Mouse (Mus musculus) spleen, adult 18-20 months (tissue): ENCODE results near the gene Ank.
"Not testable (repeated sequence)": the region's sequence is repeated elsewhere in the genome, so short reads cannot be mapped to it uniquely, and the experiment has no call there.

ENCODE experiments used
- DNase-seq, 2 experiments: peaks; one replicate each; pipeline ENCODE4 v3.0.0; 2022; ENCODE audit warnings: mixed read lengths in 2 of 2

The Ank gene

DNA sequence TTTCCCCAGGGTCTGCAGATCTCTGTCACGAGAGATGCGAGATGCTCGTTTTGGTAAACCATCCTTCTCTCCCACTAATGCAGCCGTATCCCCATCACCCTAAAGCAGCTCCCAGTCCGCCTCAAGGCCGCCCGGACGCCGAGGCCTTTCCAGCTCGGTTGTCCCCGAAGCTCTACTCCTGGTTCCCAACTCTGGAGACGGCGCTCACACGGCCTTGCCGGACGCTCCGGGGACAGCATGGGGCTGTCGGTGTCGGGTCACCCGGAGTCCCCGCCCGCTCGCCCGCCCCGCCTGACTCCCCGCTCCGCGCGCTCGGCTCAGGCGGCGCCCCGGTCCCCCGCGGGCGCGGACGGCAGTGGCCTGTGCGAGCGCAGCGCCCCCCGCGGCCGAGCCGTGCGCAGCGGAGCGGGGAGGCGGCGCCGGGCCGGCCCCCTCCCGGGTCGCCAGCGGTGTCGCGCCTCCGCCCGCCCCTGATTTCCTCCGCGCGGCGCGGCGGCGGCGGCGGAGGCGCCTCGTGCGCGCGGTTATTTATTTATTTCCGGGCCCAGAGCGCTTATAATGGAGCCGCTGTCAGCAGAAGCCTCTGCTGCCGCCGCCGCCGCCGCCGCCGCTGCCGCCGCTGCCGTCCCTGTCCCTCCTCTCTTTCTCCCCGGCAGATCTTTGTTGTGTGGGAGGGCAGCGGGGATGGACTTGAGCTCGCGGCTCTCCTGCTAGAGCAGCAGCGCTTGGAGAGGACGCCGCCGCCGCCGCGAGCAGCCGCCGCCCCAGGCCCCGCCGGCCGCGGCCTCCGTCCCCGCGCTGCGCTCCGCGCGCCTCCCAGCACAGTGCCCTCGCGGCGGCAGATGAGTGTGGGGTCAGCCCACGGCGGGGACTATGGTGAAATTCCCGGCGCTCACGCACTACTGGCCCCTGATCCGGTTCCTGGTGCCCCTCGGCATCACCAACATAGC is at the start of gene Ank:
Gene Ank, plus strand, starts transcription at position 547 of the 950 bp plus-strand sequence.
- peak; percentile 70 to 83 for DNase-seq

DNA sequence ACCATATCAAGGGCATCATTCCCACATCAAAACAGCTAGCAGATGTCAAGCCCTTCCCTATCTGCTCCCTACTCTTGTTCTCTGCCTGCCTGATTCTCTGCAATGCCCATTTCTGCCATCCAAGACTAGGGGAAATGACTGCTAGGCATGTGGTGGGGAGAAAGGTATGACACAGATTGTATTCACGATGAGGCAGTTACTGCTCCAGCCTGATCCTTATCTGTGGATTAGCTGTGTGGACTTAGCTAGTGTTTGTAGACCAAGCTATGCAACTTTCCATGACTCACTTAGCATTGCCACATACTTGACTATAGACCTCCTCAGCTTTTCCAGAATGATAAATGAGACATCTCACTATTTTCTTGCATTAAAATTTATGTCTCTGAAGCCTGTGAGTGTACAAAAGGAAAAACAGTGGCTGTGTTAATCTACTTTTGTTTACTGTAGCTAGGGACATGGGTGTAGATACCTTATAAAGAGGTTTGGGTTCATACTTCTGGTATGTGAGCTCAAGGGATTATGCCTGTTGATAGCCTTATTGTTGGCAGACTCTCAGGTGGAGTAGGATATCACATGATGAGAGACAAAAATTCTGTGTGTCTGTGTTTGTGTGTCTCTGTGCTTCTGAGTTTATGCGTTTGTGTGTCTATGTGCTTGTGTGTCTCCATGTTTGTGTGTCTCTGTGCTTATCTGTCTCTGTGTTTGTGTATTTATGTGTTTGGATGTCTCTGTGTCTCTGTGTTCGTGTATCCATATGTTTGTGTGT is 47.7 kb upstream of the Ank start:
- DNase-seq = no peak

DNA sequence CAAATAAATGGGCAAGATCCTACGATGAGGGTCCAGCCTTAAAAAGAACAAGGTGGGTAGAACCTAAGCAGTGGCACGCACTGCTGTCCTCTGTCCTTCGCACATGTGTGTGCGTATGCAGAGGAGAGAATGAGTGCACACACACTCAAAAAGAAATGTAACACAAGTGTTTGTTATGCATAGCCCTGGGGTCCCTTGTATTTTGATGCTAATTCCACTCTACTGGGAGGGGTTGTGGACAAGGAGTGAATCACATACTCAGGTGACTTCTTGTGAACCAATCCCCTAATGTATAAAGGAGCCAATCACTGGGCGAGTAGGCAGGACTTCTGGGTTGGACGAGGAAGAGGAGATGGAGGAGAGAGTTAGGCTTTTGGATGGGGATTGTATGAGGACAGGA is 44.9 kb upstream of the Ank start:
- DNase-seq = no peak

DNA sequence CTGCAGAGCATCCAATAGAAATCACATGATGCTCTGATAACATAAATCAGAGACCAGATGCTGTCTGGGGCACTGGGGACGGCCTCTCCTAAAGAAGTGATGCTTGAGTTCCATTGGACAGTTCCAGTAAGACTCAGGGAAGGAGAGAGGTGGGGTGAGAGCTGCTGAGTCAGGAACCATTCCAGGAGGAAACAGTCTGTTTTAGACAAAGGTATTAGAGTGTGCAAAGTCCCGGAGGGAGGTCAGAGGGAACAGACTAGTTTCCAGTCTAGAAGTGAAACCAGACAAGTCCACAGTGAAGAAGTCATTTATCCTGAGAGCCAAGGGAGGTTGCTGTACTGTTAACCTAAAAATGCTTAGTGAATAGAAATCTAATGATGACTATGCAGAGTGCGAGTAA is 38.9 kb upstream of the Ank start:
- no peak for DNase-seq

DNA sequence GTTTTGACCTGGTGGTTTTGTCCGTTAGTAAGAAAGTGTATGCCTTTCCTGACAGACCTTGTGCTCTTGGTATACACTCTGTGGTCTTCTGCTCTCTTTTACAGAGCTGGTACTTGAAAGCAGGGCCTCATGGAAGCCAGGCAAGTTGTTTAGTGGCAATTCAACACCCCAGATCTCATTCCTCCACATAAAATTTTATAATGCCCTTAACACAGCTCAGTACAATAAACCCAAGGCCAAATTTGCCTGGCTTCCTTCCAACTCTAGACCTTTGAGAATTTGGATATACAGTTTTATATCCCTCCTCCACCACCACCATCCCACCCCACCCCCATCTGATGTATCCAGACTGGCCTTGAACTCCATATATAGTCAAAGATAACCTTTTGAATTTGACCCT is 36.2 kb upstream of the Ank start:
- no peak for DNase-seq

DNA sequence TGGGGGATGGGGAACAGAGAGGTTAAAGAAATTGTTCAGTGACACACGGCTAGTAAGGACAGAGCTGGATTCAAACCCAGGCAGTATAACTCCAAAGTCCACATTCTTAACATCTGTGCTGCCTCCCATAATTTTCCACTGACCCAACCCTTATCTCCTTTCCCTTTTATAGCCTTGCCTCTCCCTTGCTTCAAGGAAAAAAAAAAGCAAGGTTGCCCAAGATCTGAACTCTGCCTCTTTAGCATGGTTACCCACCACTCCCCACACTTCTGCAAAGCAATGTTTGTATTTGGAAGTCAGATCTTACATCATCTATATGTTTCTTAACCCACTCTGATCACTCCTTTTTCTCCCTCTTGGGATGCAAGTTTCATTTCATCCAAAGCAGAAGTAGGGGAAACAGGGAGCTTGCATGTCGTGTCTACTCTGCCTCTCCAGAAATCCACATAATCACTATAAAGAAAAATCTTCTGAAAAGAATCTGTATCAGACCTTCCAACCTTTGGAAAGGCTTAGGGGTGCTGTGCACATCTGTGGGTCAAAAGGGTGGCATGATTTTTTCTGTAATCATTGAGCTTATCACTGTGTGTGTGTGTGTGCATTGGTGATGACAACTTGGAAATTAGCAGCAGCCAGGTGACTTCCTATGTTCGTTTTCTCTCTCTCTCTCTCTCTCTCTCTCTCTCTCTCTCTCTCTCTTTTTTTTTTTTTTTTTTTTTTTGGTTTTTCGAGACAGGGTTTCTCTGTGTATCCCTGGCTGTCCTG is 33.4 kb upstream of the Ank start:
- no peak for DNase-seq

DNA sequence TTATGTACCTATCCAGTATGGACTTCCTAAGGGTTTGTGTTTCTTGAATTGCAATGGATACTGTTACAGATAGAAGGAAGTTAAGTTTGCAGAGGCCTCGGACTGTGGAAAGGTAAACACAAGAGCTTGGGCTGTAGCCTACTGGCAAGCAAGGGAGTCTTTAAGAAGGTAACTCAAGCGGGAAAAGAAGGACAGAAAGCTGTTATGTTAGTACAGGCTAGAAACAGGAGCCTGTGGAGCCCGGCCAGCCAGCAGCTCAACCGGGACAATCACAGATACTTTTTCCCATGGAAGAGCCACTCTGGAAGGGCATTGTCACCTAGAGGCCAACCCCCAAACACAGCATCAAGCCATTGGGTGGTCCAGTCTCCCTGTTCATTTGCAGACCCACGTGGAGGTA is 31.1 kb upstream of the Ank start:
- DNase-seq = no peak

DNA sequence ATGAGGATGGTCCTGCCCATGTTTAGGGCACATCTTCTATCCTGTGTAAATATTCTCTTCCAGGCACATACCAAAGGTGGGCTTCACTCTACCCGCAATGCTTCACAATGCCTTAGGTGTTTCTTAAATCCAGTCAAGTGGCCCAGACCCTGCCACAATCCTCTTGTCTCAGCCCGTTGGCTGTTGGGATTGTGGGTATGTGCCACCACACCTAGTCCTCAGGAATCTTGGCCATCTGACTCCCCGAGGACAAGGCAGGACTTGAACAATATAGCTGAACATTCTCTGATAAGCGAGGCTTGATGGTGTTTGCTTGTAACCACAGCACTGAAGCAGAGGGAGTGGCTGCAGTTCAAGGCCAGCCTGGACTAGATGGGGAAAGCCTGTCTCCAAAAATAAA is 30.3 kb upstream of the Ank start:
- no peak for DNase-seq

DNA sequence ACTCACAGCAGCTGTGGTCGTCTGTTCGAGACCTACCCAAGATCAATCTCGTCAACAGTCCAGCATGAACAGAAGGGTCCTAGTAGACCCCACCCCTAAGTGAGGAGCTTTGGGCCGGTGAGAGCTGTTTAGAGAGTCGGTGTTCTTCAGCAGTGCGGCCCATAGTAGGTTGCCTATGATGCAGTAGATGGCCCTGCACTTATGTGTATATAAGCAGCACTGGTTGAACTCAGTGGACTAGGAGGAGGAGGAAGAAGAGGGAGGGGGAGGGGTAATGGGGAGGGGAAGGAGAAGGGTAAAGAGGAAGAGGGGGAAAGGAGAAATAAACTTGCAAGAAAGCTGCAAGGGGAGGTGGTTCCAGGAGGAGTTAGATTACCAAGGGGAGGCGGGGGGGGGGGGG is 25.4 kb upstream of the Ank start:
- DNase-seq = no peak

DNA sequence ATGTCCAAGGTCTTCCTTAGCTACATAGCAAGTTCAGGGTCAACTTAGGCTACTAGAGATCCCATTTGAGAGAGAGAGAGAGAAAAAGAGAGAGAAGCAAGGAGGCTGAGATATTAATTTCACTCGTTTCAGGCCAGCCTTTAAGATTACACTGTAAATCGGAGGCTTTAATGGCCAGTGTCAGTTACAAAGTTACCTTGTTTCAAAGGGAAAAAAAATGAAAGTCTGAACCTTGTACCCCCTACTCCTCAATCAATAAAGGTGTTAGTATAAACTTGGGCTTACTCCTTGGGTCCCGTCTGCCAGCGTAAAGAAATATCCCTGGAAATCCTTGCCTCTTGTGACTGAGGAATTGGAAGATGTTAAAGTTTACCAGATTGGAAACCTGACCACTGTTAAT is 24.9 kb upstream of the Ank start:
- no peak for DNase-seq

DNA sequence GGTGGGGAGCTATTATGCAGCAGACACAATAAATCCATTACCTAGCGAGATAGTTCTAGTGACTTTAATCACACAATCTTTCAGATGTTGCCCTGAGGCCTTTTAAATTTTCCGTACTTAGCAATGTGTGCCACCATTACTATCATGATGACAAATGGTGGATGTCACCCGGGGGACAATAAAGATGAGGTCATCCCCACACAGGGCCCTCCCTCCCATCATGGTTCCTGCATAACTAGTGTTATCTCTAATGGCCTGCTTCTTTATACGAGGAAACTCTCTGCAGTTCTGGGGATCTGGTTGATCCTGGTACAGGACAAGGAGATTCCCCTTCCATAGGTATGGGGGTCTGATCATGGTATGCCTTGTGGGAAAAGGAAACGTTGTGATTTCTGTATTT is 24.5 kb upstream of the Ank start:
- no peak for DNase-seq

DNA sequence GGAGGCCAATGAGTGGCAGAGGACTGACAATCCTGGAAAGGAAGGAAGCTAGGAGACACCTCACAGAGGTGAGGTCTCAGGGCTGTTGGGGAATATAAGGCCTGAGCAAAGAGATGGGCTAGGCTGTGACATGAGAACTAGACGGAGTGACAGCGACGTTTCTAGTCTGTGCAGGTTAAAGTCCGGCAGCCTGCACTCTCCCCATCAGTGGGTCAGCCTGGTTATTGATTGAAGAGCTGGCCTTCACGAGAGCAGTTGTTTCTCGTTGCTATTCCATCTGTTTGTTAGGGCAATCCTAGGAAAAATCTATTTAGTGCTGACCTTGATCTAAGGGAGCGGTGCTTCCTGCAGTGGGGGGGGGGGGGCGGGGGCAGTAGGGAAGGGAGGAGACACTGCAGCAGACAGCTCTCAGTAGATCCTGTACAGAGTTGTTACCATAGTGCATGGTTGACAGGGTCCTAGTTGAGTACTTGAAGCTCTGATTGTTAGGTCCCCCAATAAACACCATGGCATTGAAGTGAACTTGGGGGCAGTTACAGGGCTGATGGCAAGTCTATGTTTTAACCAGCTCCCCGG is 21.6 kb upstream of the Ank start:
- no peak for DNase-seq

DNA sequence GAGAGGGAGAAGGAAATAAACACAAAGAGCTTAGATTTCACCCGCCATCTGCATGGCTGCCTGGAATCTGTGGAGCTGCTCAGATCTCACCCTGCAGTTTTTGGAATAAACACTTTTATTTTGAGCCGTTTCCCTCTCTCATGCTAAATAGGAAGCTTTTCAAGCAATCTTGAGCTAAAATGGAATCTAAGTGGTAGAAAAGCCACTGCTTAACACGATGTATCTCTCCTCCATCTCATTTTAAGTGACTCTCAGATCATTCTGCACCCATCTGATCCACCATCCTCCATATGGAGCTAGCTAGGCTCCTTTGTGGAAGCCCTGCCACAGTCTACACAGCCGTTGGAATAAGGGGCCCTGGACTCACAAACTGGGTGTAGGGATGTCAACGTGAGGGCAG is 15.8 kb upstream of the Ank start:
- DNase-seq = no peak

DNA sequence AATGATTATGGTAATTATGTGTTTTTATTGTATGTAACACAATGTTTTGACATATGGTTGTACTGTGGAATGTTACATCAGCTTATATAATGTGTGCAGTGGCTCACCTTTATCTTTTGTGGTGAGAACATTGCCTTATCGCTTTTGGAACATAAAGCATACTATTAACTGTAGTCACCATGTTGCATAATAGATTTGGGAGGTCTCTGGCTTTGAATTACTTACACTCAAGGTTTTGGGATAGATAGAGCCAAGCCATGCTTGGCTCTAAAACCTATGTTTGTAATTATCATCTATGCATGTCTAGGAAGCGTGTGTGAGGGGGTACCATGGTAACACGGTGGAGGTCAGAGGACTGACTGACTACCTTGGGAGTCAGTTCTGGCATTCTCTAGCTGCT is 14.7 kb upstream of the Ank start:
- DNase-seq = no peak

DNA sequence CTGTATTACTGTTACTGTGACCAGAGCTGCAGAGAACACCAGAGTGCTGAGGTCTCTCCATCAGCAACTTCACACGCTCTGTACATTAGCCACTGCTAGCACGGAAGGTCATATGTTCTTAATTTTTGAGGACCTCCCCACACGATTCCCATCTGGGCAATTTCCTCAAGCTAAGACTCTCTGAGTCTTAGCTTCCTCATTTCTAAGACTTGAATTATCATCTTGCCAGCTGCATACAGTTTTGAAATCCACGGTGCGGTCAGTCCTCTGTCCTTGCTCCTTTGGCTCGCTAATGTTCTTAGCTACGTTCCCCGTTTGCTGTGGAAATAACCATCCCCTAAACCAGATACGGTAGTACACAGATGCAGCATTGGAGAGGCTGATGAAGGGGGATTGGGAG is 14.0 kb upstream of the Ank start:
- DNase-seq = no peak

DNA sequence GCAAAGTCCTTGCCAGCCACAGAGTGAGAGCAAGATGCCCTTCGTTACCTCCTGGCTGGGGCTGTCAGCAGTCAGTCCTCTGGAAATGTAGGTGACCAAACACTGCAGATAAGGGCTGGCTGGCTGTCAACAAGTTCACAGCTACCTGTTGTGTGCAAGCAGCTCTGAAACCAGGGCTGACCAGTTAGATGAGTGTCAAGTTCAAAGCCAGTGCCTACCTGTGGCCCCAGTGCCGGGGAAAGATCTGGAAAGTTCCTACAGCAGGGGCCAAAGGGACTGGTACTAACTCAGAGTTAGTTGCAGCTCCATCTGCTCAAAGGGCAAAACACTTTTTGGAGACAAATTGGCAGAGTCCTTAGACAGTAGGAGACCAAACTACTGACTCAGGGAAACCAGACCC is 9.5 kb upstream of the Ank start:
- DNase-seq = no peak

DNA sequence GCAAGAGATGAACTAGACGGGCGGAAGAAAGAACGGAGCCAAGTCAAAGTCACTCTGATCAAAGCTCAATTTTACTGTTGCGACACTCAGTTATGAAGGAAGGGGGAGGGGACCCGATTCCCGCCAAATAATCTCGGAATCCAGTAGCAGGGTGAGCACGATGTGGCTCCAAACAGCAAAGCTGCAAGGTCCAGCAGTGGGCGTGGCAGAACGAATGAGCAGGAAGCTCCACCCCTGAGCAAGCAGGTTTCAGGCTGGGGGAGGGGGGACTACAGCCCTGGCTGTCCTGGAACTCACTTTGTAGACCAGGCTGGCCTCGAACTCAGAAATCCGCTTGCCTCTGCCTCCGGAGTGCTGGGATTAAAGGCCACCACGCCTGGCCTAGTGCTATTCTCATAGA is 6.7 kb upstream of the Ank start:
- not testable (repeated sequence) for DNase-seq

DNA sequence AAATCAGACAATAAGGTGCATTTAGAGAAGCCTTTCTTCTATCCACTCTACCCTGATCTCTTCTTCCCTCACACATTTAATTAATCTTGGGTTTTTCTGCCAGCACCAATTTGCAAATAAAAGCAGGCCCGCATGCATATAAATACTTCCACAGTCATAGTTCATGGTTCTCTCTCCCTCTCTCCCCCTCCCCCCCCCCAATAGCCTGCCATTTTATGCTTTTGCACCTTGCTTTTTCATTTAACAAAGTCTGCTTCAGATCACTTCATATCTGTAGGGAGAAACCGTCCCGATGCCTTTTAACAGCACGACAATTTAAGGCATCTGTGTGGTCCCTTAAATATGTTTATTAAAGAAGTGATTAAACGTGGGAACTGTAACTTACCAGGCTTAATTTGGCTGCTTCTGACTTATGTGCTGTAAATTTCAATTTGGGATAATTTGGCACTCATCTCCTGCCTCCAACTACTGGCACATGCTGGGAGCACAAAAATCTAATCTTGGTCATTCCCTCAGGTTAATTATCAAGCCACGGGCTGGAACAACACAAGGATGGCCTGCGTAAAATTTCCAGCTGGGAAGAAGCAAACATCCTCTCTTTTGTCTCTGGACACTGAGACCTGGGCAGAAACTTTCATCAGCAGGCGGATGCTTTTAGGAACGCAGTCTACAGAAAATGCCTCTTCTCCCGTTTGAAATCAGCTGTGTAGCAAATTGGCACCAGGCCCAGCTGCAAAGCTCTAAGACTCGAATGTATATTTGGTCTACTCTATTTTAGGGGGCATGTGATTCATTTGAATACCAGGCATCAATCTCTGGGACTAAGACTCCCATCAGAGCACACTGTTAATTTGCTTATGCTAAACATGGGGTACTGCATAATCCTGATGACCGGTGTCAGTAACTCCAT is 4.9 kb upstream of the Ank start:
- no peak for DNase-seq

DNA sequence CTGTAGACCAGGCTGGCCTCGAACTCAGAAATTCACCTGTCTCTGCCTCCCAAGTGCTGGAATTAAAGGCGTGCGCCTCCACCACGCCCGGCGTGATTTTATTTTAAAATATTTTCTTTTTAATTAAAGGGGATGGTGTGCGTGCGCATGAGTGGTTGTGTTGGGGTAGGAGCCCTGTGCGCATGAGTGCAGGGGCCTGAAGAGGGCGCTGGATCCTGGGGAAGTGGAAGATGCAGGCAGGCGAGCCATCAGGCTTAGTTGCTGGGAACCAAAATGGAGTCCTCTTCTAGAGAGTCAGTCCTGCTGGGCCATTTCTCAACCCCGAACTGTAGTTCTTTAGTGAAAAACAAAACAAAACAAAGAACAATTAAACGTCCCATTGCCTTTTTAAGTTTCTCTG is 2.6 kb upstream of the Ank start:
- DNase-seq = no peak

DNA sequence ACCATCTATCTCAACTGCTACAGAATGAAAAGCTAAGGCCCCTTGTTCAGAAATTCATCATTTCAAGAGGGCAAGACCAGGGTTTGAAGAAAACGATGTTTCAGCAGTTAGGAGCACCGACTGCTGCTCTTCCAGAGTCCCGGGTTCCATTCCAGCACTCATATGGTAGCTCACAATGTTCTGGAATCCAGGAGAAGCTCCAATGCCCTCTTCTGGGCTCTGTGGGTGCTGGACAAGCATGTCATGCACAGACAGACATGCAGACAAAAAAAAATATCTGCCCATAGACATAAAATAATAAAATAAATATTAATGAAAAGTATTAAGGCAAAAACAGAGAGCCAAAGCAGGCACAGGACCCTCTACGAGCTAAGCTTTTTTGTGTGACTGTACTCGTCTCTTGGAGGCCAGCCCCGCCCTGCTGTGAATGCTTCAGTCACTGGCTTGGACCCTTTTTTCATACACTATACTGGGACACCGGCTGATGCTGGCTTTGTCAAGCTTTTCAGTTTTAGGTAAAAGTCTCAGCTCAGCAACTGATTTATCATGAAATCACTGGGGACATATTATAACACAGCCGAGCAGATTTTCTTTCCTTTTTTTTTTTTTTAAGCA is 979 bp upstream of the Ank start:
- no peak for DNase-seq

DNA sequence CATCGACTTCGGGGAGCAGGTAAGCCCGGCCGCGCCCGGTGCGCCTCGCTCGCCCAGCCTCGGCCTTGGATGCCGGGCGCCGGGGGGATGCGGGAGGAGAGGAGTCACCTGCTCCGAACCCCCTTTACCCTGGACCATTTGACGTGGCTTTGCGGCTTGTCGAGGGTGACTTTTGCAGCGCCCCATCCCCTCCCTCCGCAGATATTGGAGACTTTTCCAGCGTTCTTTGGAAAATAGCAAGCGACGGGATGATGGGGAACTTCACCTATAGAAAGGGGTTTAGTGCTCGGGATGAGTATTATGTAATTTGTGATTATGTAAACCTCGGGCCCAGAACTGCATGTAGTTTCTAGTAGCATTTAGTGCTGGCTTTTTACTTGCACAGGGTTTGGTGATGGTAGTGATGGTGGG is 609 bp downstream of the Ank start:
- no peak for DNase-seq

DNA sequence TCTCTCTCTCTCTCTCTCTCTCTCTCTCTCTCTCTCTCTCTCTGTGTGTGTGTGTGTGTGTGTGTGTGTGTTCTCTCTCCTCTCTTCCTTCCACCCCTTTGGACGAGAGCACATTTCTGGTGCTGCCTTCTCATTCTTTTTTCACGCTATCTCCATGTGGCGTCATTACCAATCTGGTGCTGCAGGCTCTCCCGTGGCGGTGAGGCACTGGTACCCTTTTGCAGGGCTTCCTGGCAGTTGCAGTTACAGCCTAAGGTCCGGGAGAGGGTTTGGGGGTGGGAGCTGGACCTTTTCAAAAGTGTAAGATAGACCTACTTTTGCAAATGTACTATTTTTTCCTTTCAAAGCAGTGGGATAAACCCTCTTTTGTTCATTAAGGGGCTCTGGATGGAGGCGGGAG is 1.2 kb downstream of the Ank start:
- no peak for DNase-seq
